Mouse (Mus musculus) midbrain, postnatal 0 days (tissue): ENCODE results near the gene Fam110c. TPM values are rescaled to one million over a fixed set of nuclear protein-coding genes. Genes with fewer than 3 reads are reported as not detected.

Experiments used
- ATAC-seq: fragments of 200-750 bp; cut with Nextera tagmentation; 2 replicates; pipeline ENCODE4 v1.8.0; 2017; ENCODE audit warnings: moderate number of reproducible peaks, mild to moderate bottlenecking, moderate TSS enrichment, moderate library complexity; ENCODE audit not compliant: low FRiP score
- DNase-seq: peaks from one replicate; pipeline ENCODE4 v3.0.0-alpha.2; 2015; ENCODE audit warnings: low spot score
- H3K27ac ChIP-seq: fragments of 300-500 bp; sonication (generic); 2 replicates; pipeline ENCODE4 v1.5.1; 2014; ENCODE audit warnings: low read depth, mild to moderate bottlenecking, low read length, mixed read lengths
- H3K27me3 ChIP-seq: fragments of 300-500 bp; sonication (generic); 2 replicates; pipeline ENCODE4 v1.6.1; 2014; ENCODE audit warnings: low read length, control low read depth, mixed read lengths; ENCODE audit not compliant: insufficient read depth
- H3K36me3 ChIP-seq: fragments of 300-500 bp; sonication (generic); 2 replicates; pipeline ENCODE4 v1.6.1; 2014; ENCODE audit warnings: low read length, control low read depth, mixed read lengths; ENCODE audit not compliant: insufficient read depth
- H3K4me1 ChIP-seq: fragments of 300-500 bp; sonication (generic); 2 replicates; pipeline ENCODE4 v1.6.1; 2014; ENCODE audit warnings: mild to moderate bottlenecking, control low read depth, antibody characterized with exemption, low read length, mixed read lengths; ENCODE audit not compliant: insufficient read depth
- H3K4me2 ChIP-seq: fragments of 300-500 bp; sonication (generic); 2 replicates; pipeline ENCODE4 v1.6.1; 2014; ENCODE audit warnings: low read depth, mild to moderate bottlenecking, low read length, mixed read lengths; ENCODE audit not compliant: poor library complexity, severe bottlenecking
- H3K4me3 ChIP-seq: fragments of 300-500 bp; sonication (generic); 2 replicates; pipeline ENCODE4 v1.5.1; 2014; ENCODE audit warnings: low read depth, mild to moderate bottlenecking, low read length, moderate library complexity
- H3K9ac ChIP-seq: fragments of 300-500 bp; sonication (generic); replicated peaks from 2 replicates; pipeline ENCODE4 v1.6.1; 2014; ENCODE audit warnings: mild to moderate bottlenecking, low read length, moderate library complexity, mixed read lengths; ENCODE audit not compliant: poor library complexity, severe bottlenecking
- H3K9me3 ChIP-seq: fragments of 300-500 bp; sonication (generic); 2 replicates; pipeline ENCODE4 v1.6.1; 2016; ENCODE audit warnings: low read length, control low read depth
- CTCF ChIP-seq: IDR thresholded peaks from 2 replicates; pipeline ENCODE4 v1.5.1; 2016; ENCODE audit warnings: antibody characterized with exemption, mild to moderate bottlenecking
- WGBS: fragments of 180-500 bp; shearing (Covaris S2); extraction: QIAGEN DNeasy Blood & Tissue Kit; methylation state at CpG from one replicate; pipeline ENCODE4 v1.1.7; 2014; 5-methylcytosine and 5-hydroxymethylcytosine counted together
- polyA plus RNA-seq: library from polyadenylated mRNA; unstranded; fragments of >200 nt; fragmentation: Nextera tagmentation; extraction: Ambion mirVana; gene quantifications from 2 replicates; pipeline ENCODE4 v1.2.1, GENCODE M21; 2015
- total RNA-seq: library from RNA; depleted of rRNA; stranded (reverse); fragments of >200 nt; gene quantifications from 2 replicates; pipeline ENCODE4 v1.2.3, GENCODE M21; 2014

The Fam110c gene
- total and polyA plus RNA-seq, 2 experiments from 2014 or later = 0.22 TPM; not detected in 1

DNA sequence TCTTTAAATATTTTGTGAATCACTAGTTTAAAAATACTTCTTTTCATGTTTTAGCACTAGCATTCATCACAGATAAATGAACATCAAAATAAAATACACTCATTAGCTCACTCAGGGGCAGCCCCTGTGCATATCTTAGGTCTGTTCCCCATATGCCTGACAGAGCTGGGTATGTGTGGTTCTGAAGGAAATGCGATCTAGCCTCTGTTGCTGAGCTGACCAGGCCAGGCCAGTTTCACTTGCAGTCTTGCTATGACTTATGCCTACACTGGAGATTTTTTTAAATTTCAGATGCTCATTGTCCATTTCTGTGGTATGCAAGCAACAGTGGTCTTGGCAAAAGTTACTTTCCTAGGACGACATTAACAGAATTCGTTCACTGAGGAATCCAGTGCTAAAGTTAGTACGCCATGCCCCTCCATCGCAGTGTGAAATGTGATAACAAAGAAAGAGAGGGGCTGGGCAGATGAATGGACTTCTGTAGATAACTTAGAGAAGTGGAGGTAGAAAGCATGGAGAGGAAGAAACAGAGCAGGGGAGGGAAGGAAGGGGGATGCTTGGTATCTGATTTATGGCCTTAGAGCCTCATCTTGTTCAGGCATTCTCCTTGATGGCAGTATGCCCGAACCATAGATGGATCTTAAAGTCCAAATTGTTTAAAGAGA is 7.4 kb downstream of the Fam110c start:
- DNase-seq = no peak
- ATAC-seq = no peak
- no peak overlapping the region for H3K4me3 ChIP-seq
- 88% methylated on average over 6 of the region's 6 CpGs for WGBS
- H3K36me3 ChIP-seq = no peaks in the 10 kb centered on the region
- H3K9me3 ChIP-seq = no peaks in the 10 kb centered on the region
- no peak overlapping the region for H3K9ac ChIP-seq
- H3K27ac ChIP-seq = no peak overlapping the region
- no peaks in the 10 kb centered on the region for H3K4me1 ChIP-seq
- H3K27me3 ChIP-seq = peaks cover 9% of the 10 kb centered on the region
- no peak overlapping the region for H3K4me2 ChIP-seq
- TF ChIP-seq CTCF = no peak

- no peaks in the 10 kb centered on the region for H3K27me3 ChIP-seq
- H3K4me2 ChIP-seq = no peak overlapping the region
- no peak for ATAC-seq
- no peak for DNase-seq
- H3K4me3 ChIP-seq = no peak overlapping the region
- H3K36me3 ChIP-seq = no peaks in the 10 kb centered on the region
- 80% methylated on average over 4 of the region's 4 CpGs for WGBS
- no peaks in the 10 kb centered on the region for H3K4me1 ChIP-seq
- H3K9ac ChIP-seq = no peak overlapping the region
- no peaks in the 10 kb centered on the region for H3K9me3 ChIP-seq
- H3K27ac ChIP-seq = no peak overlapping the region
- TF ChIP-seq CTCF = no peak
These were observed 9.3 kb downstream of the Fam110c start for GRCm38 (mm10) chr12:31083007-31083406.

- H3K4me1 ChIP-seq = no peaks in the 10 kb centered on the region
- H3K9me3 ChIP-seq = no peaks in the 10 kb centered on the region
- no peaks in the 10 kb centered on the region for H3K27me3 ChIP-seq
- no peaks in the 10 kb centered on the region for H3K36me3 ChIP-seq
- DNase-seq = no peak
- H3K9ac ChIP-seq = no peak overlapping the region
- no peak overlapping the region for H3K27ac ChIP-seq
- ATAC-seq = no peak
- H3K4me3 ChIP-seq = no peak overlapping the region
- no peak for TF ChIP-seq CTCF
- WGBS = 89% methylated on average over 4 of the region's 4 CpGs
- H3K4me2 ChIP-seq = no peak overlapping the region
These were observed 9.7 kb downstream of the Fam110c start for GRCm38 (mm10) chr12:31083407-31083806.

DNA sequence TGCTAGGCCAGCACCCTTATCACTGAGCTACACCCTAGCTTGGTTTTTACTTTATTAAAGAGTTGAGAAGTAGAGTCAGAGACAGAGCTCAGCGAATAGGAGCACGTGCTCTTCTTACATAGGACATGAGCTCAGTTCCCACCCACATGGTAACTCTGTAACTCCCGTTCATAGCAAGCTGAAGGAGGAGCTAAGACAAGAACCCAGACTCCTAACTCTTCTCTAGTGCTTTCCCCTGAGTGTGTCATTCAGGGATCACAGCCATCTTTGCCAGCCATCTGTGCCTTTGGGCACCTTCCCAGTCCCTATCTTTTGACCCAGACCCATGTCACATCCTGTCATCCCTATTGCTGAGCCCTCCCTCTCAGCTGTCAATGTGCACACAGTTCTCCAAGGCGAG is 13.4 kb downstream of the Fam110c start:
- no peak overlapping the region for H3K27ac ChIP-seq
- no peak overlapping the region for H3K9ac ChIP-seq
- DNase-seq = no peak
- no peak for ATAC-seq
- no peaks in the 10 kb centered on the region for H3K9me3 ChIP-seq
- H3K4me1 ChIP-seq = no peaks in the 10 kb centered on the region
- H3K36me3 ChIP-seq = no peaks in the 10 kb centered on the region
- no peak overlapping the region for H3K4me3 ChIP-seq
- no peak for TF ChIP-seq CTCF
- no peak overlapping the region for H3K4me2 ChIP-seq
- no peaks in the 10 kb centered on the region for H3K27me3 ChIP-seq
- WGBS = 84% methylated on average over 4 of the region's 4 CpGs

DNA sequence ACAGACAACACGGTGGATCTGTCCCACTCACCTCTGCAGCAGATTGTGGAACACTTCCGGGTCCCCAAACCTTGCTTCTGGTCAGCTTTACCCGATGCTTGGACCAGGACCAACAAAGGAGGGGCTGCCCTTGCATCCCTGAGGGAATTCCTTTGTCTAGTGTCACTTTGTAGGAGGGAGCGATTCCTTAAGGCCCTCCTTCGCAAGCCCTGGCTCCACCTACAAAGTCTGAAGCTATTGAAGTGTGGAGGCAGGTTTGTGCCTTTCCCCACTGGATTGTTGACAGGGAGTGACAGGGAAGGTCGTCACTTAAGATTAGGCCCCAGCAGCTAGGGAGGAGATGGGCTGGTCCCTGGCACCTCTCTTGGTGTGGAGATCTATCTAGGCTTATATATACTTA is 16.7 kb downstream of the Fam110c start:
- WGBS = 21% methylated on average over 6 of the region's 6 CpGs
- H3K36me3 ChIP-seq = no peaks in the 10 kb centered on the region

DNA sequence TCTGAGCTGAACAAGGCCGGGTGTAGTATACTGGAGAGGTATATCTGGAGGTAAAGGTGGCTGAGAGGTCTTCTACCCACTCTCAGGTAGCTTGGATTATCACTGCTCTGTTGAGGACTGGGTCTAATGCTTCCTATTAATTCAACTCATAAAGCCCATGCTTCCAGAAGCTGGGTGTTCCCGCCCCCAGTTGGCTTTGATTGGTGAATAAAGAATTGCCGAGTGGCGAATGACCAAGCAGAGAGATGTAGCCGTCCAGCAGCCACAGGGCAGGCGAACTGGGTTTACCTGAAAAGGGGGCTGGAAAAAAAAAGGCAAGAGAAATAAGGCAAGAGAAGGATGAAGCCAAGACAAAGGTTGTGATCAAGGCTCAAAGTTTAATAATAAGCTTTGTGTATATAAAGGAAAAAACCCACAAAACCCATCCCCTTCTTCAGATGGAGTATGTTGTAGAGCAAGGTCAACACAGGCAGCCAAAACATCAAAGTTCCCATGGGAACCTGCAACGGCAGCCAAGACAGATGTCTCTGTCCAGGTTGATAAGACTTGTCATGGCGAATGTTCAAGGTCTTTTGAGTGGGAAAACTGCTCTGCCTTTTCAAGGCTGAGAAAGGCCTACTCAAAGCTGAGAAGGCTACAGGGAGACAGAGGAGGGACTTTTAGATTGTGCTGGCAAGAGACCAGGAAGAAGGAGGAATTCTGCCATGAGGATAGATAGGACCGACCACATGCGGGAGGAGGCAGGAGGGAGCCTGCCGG is 17.4 kb downstream of the Fam110c start:
- TF ChIP-seq CTCF = no peak
- no peak overlapping the region for H3K27ac ChIP-seq
- 77% methylated on average over 11 of the region's 11 CpGs for whole genome bisulfite sequencing

More for the DNA sequence above, 16.7 kb downstream of the Fam110c start:
- Histone ChIP-seq H3K9ac (no peak overlapping the region), H3K4me2 (no peak overlapping the region), H3K27me3 (no peaks in the 10 kb centered on the region), H3K27ac (no peak overlapping the region), H3K4me3 (no peak overlapping the region), H3K4me1 (no peaks in the 10 kb centered on the region), H3K9me3 (no peaks in the 10 kb centered on the region)
- DNase-seq (no peak), ATAC-seq (no peak)
- TF ChIP-seq CTCF = no peak

More for the DNA sequence above, 17.4 kb downstream of the Fam110c start:
- no peaks in the 10 kb centered on the region for H3K36me3 ChIP-seq
- ATAC-seq (no peak), DNase-seq (no peak)
- H3K4me2 ChIP-seq = no peak overlapping the region
- no peak overlapping the region for H3K9ac ChIP-seq
- H3K9me3 ChIP-seq = no peaks in the 10 kb centered on the region
- H3K4me1 ChIP-seq = no peaks in the 10 kb centered on the region
- no peaks in the 10 kb centered on the region for H3K27me3 ChIP-seq
- H3K4me3 ChIP-seq = no peak overlapping the region
